Mouse (Mus musculus): ENCODE measurements around the gene Junb. TPM values are rescaled to one million over a fixed set of nuclear protein-coding genes. Genes with fewer than 3 reads are reported as not detected.

Gene Junb
- polyA plus RNA-seq, 1 experiment from 2014 or later: 4.5 TPM

DNA sequence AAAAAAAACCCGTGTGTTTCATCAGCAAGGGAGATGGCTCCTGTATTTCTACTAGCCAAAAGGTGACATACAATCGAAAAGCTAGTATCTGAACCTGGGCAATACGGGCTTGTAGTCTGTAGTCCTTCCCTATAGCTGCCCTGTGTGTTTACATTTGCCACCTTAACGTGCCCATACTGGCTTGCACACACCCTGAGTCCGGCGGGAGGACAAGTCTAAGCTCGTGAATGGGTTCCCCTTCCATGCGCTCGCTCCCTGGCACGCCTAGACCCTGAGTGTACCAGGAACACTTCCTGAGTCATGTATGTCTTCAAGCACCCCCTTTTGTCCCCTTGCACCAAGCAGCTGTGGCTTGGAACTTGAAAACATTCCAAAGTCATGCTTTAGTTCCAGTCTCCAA, 38.2 kb upstream of the Junb start:
- Histone ChIP-seq H3K4me1 (ENCODE audit: control insufficient read depth, insufficient read depth, low read length) (no peaks in the 10 kb centered on the region), H3K36me3 (ENCODE audit: control insufficient read depth, insufficient read depth, low read length) (peaks cover 13% of the 10 kb centered on the region), H3K27ac (ENCODE audit: low read depth, low read length) (no peak overlapping the region), H3K27me3 (ENCODE audit: control insufficient read depth, insufficient read depth, low read length) (peaks cover 5% of the 10 kb centered on the region; the same call in 1 of the 2 replicates), H3K9me3 (ENCODE audit: control insufficient read depth, low read length) (no peaks in the 10 kb centered on the region), H3K9ac (ENCODE audit: low read length) (no peak overlapping the region), H3K4me2 (no peak overlapping the region), H3K4me3 (ENCODE audit: low read depth, low read length) (no peak overlapping the region)
- WGBS: 69% methylated on average over 10 of the region's 10 CpGs
- DNase-seq (ENCODE audit: low spot score, missing footprints) (peak; percentile 69), ATAC-seq (ENCODE audit: low FRiP score) (no peak)

DNA sequence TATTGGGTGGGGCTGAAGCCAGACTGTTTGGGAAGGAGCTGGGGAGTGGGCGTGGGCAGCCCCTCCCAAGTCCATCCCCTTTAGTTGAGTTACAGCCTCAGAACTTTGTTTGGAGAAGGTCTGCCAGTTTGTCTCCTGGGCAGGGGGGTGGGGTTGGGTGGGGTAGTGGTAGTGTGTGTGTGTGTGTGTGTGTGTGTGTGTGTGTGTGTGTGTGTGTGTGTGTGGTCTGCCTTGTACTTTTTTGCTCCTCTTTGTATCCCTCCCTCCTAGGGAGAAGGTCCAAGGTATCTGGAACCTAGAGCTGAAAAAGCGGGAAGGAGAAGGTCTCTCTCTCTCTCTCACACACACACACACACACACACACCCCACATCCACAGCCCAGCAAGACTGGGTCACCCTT, 35.9 kb upstream of the Junb start, which contains the start of gene Best2:
Gene Best2, minus strand, starts transcription at position 101 of the 400 bp plus-strand sequence.
- DNase-seq (ENCODE audit: low spot score, missing footprints): no peak
- Histone ChIP-seq H3K9ac (ENCODE audit: low read length) (peak within 1 kb of the TSS; percentile 62), H3K27ac (ENCODE audit: low read depth, low read length) (no peak within 1 kb of the TSS), H3K27me3 (ENCODE audit: control insufficient read depth, insufficient read depth, low read length) (peaks cover 19% of the 10 kb centered on the region), H3K36me3 (ENCODE audit: control insufficient read depth, insufficient read depth, low read length) (peaks cover 11% of the 10 kb centered on the region; the same call in 1 of the 2 replicates), H3K4me3 (ENCODE audit: low read depth, low read length) (peak within 1 kb of the TSS; percentile 22), H3K4me2 (peak within 1 kb of the TSS; percentile 57), H3K4me1 (ENCODE audit: control insufficient read depth, insufficient read depth, low read length) (peaks cover 3% of the 10 kb centered on the region; the same call in 1 of the 2 replicates), H3K9me3 (ENCODE audit: control insufficient read depth, low read length) (no peaks in the 10 kb centered on the region)
- 39% methylated on average over 2 of the region's 2 CpGs for WGBS
- ATAC-seq (ENCODE audit: low FRiP score): no peak

DNA sequence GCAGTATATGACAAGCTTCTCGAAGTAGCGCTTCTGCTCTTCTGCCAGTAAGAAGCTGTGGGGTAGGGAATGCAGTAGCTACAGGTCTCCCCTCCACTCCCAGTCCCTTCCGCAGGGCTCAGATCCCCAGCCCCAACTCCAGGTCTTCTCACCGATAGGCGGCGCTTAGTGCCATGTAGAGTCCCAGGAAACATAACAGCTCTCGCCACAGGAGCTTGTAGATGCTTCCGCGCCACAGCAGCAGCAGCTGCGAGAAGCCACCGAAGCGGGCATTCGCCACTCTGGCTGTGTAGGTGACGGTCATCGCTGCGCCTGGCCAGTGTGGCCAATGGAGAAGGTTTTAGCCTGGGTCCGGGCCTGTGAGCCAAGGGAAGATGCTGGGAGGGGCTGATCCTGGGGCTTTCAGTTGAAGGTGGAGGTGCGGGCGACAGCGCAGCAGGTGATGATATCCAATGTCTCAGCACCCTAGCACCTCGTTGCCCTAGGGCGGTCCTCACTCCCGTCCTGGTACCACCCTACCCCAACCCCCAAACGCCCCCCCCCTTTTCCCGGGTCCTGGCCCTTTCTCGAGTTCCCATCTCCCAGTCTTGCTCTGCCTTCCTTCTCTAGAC, 34.8 kb upstream of the Junb start:
- peak; percentile 94 for DNase-seq (ENCODE audit: low spot score, missing footprints)

DNA sequence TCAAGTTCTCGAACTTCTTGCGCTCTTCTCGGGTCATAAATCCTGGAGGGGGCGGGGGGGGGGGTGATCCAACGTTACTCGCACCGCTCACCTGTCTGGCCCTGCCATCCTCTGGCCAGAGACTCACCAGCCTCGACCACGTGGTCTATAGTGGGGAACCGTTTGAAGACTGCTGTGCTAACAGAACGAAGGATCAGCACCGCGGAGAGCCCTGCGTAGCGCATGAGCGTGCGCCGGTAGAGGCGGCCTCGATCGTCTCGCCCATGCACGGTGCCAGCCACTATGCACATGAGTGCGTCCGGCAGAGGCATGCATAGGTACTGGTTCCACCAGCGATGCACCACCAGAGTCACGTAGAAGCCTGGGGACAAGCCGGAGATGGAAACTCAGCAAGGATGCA, 32.7 kb upstream of the Junb start:
- peaks cover 22% of the 10 kb centered on the region for H3K27me3 ChIP-seq (ENCODE audit: control insufficient read depth, insufficient read depth, low read length)
- H3K27ac ChIP-seq (ENCODE audit: low read depth, low read length): no peak overlapping the region
- H3K4me3 ChIP-seq (ENCODE audit: low read depth, low read length): no peak overlapping the region
- ATAC-seq (ENCODE audit: low FRiP score) (no peak), DNase-seq (ENCODE audit: low spot score, missing footprints) (no peak)
- WGBS: 15% methylated on average over 28 of the region's 28 CpGs
- no peak overlapping the region for H3K9ac ChIP-seq (ENCODE audit: low read length)
- H3K36me3 ChIP-seq (ENCODE audit: control insufficient read depth, insufficient read depth, low read length): no peaks in the 10 kb centered on the region
- H3K4me2 ChIP-seq: no peak overlapping the region
- peaks cover 3% of the 10 kb centered on the region; the same call in 1 of the 2 replicates for H3K4me1 ChIP-seq (ENCODE audit: control insufficient read depth, insufficient read depth, low read length)
- H3K9me3 ChIP-seq (ENCODE audit: control insufficient read depth, low read length): no peaks in the 10 kb centered on the region

More for the DNA sequence above, 34.8 kb upstream of the Junb start:
- WGBS: 8% methylated on average over 26 of the region's 26 CpGs
- H3K9me3 ChIP-seq (ENCODE audit: control insufficient read depth, low read length): no peaks in the 10 kb centered on the region
- peak overlapping the region; percentile 57 for H3K4me2 ChIP-seq
- H3K27ac ChIP-seq (ENCODE audit: low read depth, low read length): no peak overlapping the region
- peaks cover 3% of the 10 kb centered on the region; the same call in 1 of the 2 replicates for H3K4me1 ChIP-seq (ENCODE audit: control insufficient read depth, insufficient read depth, low read length)
- peak; percentile 77 for ATAC-seq (ENCODE audit: low FRiP score)
- peak overlapping the region; percentile 22 for H3K4me3 ChIP-seq (ENCODE audit: low read depth, low read length)
- H3K9ac ChIP-seq (ENCODE audit: low read length): peak overlapping the region; percentile 62
- H3K27me3 ChIP-seq (ENCODE audit: control insufficient read depth, insufficient read depth, low read length): peaks cover 22% of the 10 kb centered on the region
- H3K36me3 ChIP-seq (ENCODE audit: control insufficient read depth, insufficient read depth, low read length): peaks cover 5% of the 10 kb centered on the region; the same call in 1 of the 2 replicates

DNA sequence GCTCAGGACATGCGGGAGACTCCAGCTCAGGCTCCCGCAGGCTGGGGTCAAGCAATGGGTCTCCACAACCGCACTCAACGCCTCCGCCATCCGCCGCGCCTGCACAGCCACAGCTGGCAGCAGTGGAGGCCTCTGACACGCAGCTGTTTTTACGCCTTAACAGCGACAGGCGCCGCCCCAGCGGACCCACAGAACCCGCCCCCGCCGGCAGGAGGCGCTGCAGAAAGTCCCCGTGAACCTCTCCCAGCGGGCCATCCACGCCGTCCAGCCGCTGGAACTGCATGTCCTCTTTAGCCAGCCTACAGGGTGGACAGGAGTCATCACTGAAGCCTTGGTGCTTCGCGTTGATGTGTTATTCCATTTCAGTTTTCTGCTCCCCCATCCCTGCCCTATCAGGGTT, 29.2 kb upstream of the Junb start:
- ATAC-seq (ENCODE audit: low FRiP score): no peak
- Histone ChIP-seq H3K9ac (ENCODE audit: low read length) (no peak overlapping the region), H3K27ac (ENCODE audit: low read depth, low read length) (no peak overlapping the region), H3K9me3 (ENCODE audit: control insufficient read depth, low read length) (no peaks in the 10 kb centered on the region), H3K4me2 (no peak overlapping the region), H3K36me3 (ENCODE audit: control insufficient read depth, insufficient read depth, low read length) (no peaks in the 10 kb centered on the region), H3K27me3 (ENCODE audit: control insufficient read depth, insufficient read depth, low read length) (peaks cover 18% of the 10 kb centered on the region), H3K4me1 (ENCODE audit: control insufficient read depth, insufficient read depth, low read length) (peaks cover 3% of the 10 kb centered on the region; the same call in 1 of the 2 replicates), H3K4me3 (ENCODE audit: low read depth, low read length) (no peak overlapping the region)
- 19% methylated on average over 25 of the region's 25 CpGs for WGBS
- peak; percentile 84 for DNase-seq (ENCODE audit: low spot score, missing footprints)

DNA sequence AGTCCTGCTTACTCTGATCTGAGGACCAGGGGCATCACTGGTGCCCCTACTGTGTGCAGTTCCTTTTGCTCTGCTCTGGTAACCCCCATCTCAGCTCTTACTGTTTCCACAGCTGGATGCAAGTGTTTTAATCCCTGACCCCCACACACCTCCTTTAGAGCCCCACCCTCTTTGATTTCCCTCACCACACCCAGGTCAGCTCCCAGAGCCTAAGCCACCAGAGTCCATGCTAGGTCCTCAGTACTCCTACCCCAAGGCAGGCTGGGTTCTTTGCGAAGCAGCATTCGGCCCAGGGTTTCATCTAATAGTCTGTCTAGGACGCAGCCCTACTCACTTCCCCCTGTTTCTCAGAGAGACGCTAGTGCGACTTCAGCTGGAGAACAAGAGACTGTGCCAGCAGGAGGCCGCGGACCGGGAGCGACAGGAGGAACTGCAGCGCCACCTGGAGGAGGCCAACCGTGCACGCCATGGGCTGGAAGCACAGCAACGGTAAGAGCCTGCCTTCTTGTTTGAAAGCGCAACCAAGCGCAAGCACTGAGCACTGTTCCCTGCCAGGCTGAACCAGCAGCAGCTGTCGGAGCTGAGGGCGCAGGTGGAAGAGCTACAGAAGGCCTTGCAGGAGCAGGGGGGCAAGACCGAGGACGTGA, 19.3 kb upstream of the Junb start:
- 4% methylated on average over 19 of the region's 19 CpGs for WGBS
- peak overlapping the region; percentile 37 for H3K4me2 ChIP-seq
- no peaks in the 10 kb centered on the region for H3K9me3 ChIP-seq (ENCODE audit: control insufficient read depth, low read length)
- peaks cover 6% of the 10 kb centered on the region; the same call in 1 of the 2 replicates for H3K4me1 ChIP-seq (ENCODE audit: control insufficient read depth, insufficient read depth, low read length)
- DNase-seq (ENCODE audit: low spot score, missing footprints): peak; percentile 98
- 0 out of 2 replicates have a peak, but pooled peaks cover 4% of the 10 kb centered on the region for H3K27me3 ChIP-seq (ENCODE audit: control insufficient read depth, insufficient read depth, low read length)
- H3K4me3 ChIP-seq (ENCODE audit: low read depth, low read length): no peak overlapping the region
- ATAC-seq (ENCODE audit: low FRiP score): peak; percentile 86
- no peaks in the 10 kb centered on the region for H3K36me3 ChIP-seq (ENCODE audit: control insufficient read depth, insufficient read depth, low read length)
- peak overlapping the region; percentile 48 for H3K9ac ChIP-seq (ENCODE audit: low read length)
- no peak overlapping the region for H3K27ac ChIP-seq (ENCODE audit: low read depth, low read length)

DNA sequence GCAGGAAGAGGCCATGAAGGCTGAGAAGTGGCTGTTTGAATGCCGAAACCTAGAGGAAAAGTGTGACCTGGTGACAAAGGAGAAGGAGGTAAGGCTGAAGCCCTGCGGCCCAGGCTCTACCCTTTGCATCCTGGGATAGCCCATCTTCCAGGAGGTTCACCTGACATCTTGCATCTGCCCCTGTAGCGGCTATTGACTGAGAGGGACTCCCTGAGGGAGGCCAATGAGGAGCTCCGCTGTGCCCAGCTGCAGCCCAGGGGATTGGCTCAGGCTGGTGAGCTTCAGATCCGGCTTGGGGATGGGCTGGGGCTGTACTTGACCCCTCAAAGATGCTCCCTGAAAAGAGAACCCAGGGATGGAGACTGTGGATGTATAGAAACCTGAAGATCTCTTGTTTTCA, 18.5 kb upstream of the Junb start:
- DNase-seq (ENCODE audit: low spot score, missing footprints): no peak
- Histone ChIP-seq H3K36me3 (ENCODE audit: control insufficient read depth, insufficient read depth, low read length) (no peaks in the 10 kb centered on the region), H3K4me3 (ENCODE audit: low read depth, low read length) (no peak overlapping the region), H3K4me2 (no peak overlapping the region), H3K27me3 (ENCODE audit: control insufficient read depth, insufficient read depth, low read length) (0 out of 2 replicates have a peak, but pooled peaks cover 4% of the 10 kb centered on the region), H3K4me1 (ENCODE audit: control insufficient read depth, insufficient read depth, low read length) (peaks cover 6% of the 10 kb centered on the region; the same call in 1 of the 2 replicates), H3K9ac (ENCODE audit: low read length) (no peak overlapping the region), H3K9me3 (ENCODE audit: control insufficient read depth, low read length) (no peaks in the 10 kb centered on the region), H3K27ac (ENCODE audit: low read depth, low read length) (no peak overlapping the region)
- no peak for ATAC-seq (ENCODE audit: low FRiP score)
- WGBS: 78% methylated on average over 5 of the region's 5 CpGs

DNA sequence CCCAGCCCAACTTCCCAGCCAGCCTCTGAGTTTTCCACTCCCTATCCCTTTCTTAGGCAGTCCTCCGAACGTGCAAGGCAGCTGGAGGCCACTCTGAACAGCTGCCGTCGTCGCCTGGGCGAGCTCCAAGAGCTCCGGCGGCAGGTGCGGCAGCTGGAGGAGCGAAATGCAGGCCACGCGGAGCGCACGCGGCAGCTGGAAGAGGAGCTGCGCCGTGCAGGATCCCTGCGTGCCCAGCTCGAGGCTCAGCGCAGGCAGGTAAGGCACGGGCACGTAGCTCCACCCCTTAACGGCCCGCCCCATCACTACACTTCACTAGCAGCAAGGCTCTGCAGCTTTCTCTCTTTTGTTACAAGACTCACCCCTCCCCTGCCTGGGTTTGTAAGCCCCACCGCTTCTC, 17.2 kb upstream of the Junb start:
- H3K27ac ChIP-seq (ENCODE audit: low read depth, low read length): no peak overlapping the region
- H3K4me2 ChIP-seq: no peak overlapping the region
- DNase-seq (ENCODE audit: low spot score, missing footprints) (no peak), ATAC-seq (ENCODE audit: low FRiP score) (no peak)
- H3K27me3 ChIP-seq (ENCODE audit: control insufficient read depth, insufficient read depth, low read length): 0 out of 2 replicates have a peak, but pooled peaks cover 4% of the 10 kb centered on the region
- WGBS: 25% methylated on average over 25 of the region's 25 CpGs
- no peaks in the 10 kb centered on the region for H3K36me3 ChIP-seq (ENCODE audit: control insufficient read depth, insufficient read depth, low read length)
- H3K9ac ChIP-seq (ENCODE audit: low read length): 0 out of 2 replicates have a peak overlapping the region, but pooled peaks have one; percentile 1
- H3K4me3 ChIP-seq (ENCODE audit: low read depth, low read length): no peak overlapping the region
- H3K9me3 ChIP-seq (ENCODE audit: control insufficient read depth, low read length): no peaks in the 10 kb centered on the region
- H3K4me1 ChIP-seq (ENCODE audit: control insufficient read depth, insufficient read depth, low read length): peaks cover 11% of the 10 kb centered on the region; the same call in 1 of the 2 replicates

DNA sequence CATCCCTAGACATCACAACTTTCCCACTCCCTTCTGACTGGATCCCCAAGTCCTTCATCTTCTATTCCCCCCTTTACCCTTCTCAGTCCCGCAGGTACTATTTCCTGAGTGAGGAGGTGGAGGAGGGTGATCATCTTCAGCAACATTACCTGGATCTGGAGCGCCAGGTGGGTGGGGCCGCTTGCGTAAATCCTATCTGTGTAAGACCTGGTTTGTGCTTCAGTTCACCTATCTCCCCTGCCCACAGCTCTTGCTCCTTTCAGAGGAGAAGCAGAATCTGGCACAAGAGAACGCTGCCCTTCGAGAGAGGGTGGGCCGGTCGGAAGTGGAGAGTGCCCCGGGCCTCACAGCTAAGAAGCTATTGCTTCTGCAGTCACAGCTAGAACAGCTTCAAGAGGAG, 15.9 kb upstream of the Junb start:
- ATAC-seq (ENCODE audit: low FRiP score): no peak

More for the DNA sequence above, 15.9 kb upstream of the Junb start:
- no peak overlapping the region for H3K27ac ChIP-seq (ENCODE audit: low read depth, low read length)
- H3K4me3 ChIP-seq (ENCODE audit: low read depth, low read length): no peak overlapping the region
- no peak overlapping the region for H3K9ac ChIP-seq (ENCODE audit: low read length)
- peaks cover 14% of the 10 kb centered on the region for H3K4me1 ChIP-seq (ENCODE audit: control insufficient read depth, insufficient read depth, low read length)
- no peaks in the 10 kb centered on the region for H3K36me3 ChIP-seq (ENCODE audit: control insufficient read depth, insufficient read depth, low read length)
- H3K9me3 ChIP-seq (ENCODE audit: control insufficient read depth, low read length): no peaks in the 10 kb centered on the region
- 0 out of 2 replicates have a peak, but pooled peaks cover 4% of the 10 kb centered on the region for H3K27me3 ChIP-seq (ENCODE audit: control insufficient read depth, insufficient read depth, low read length)
- DNase-seq (ENCODE audit: low spot score, missing footprints): peak; percentile 57
- H3K4me2 ChIP-seq: no peak overlapping the region
- WGBS: 93% methylated on average over 9 of the region's 9 CpGs

Measured in midbrain, embryonic 11.5 days (tissue).